Mouse (Mus musculus) forebrain, postnatal 0 days (tissue): ENCODE measurements at regions not wholly inside any gene's neighbourhood (a gene's known extent, or its start where the extent isn't known, plus 50 kb on each side); places are given as distances from the start of the nearest gene placed in this dataset.

Experiments used
- ATAC-seq: fragments of 200-750 bp; cut with Nextera tagmentation; 2 replicates; pipeline ENCODE4 v1.8.0; 2017; ENCODE audit warnings: mild to moderate bottlenecking, moderate library complexity
- DNase-seq: peaks from one replicate; pipeline ENCODE4 v3.0.0-alpha.2; 2015
- H3K27ac ChIP-seq: fragments of 300-500 bp; sonication (generic); 2 replicates; pipeline ENCODE4 v1.5.1; 2014; ENCODE audit warnings: low read depth, mild to moderate bottlenecking, antibody characterized with exemption, low read length, moderate library complexity, mixed read lengths
- H3K27me3 ChIP-seq: fragments of 300-500 bp; sonication (generic); 2 replicates; pipeline ENCODE4 v1.6.1; 2014; ENCODE audit warnings: mild to moderate bottlenecking, low read length, mixed read lengths; ENCODE audit not compliant: insufficient read depth
- H3K36me3 ChIP-seq: fragments of 300-500 bp; sonication (generic); 2 replicates; pipeline ENCODE4 v1.6.1; 2014; ENCODE audit warnings: mild to moderate bottlenecking, moderate library complexity; ENCODE audit not compliant: insufficient read depth
- H3K4me1 ChIP-seq: fragments of 300-500 bp; sonication (generic); 2 replicates; pipeline ENCODE4 v1.6.1; 2014; ENCODE audit warnings: antibody characterized with exemption; ENCODE audit not compliant: insufficient read depth
- H3K4me2 ChIP-seq: fragments of 300-500 bp; sonication (generic); 2 replicates; pipeline ENCODE4 v1.6.1; 2014; ENCODE audit warnings: low read depth, mild to moderate bottlenecking, moderate library complexity
- H3K4me3 ChIP-seq: fragments of 300-500 bp; sonication (generic); 2 replicates; pipeline ENCODE4 v1.5.1; 2014; ENCODE audit warnings: low read depth, low read length, mixed read lengths
- H3K9ac ChIP-seq: fragments of 300-500 bp; sonication (generic); 2 replicates; pipeline ENCODE4 v1.6.1; 2014; ENCODE audit warnings: mild to moderate bottlenecking
- H3K9me3 ChIP-seq: fragments of 300-500 bp; sonication (generic); 2 replicates; pipeline ENCODE4 v1.6.1; 2016; ENCODE audit warnings: low read length
- CTCF ChIP-seq: sonication (generic); IDR thresholded peaks from 2 replicates; pipeline ENCODE4 v1.5.1; 2016; ENCODE audit warnings: antibody characterized with exemption, control low read depth, low read depth
- WGBS: fragments of 180-500 bp; shearing (Covaris S2); extraction: QIAGEN DNeasy Blood & Tissue Kit; methylation state at CpG from one replicate; pipeline ENCODE4 v1.1.7; 2014; 5-methylcytosine and 5-hydroxymethylcytosine counted together

DNA sequence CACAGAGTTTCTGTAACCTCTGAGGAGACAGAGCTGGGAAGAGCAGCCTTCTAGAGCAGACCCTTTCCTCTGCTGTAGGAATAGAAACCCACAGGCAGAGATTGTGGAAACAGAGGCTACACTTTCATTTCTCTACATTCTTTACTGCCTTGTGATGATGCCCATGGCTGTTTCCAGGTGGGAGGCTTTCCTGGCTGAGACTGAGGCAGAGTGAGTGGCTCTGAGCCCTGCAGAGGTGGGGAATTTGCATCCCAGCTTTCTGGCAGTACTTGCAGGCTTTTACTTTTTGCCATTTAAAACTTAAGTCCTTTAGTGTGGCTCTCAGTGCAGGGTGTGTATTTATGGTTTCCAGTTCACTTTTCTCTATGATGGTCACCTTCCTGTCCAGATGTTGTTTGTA lies 50.5 kb upstream of the Slc22a23 start:
- no peak overlapping the region for H3K4me2 ChIP-seq
- H3K27me3 ChIP-seq = no peaks in the 10 kb centered on the region
- H3K27ac ChIP-seq = no peak overlapping the region
- no peaks in the 10 kb centered on the region for H3K36me3 ChIP-seq
- no peak for TF ChIP-seq CTCF
- no peak overlapping the region for H3K9ac ChIP-seq
- ATAC-seq (no peak), DNase-seq (no peak)
- no peaks in the 10 kb centered on the region for H3K9me3 ChIP-seq
- no peaks in the 10 kb centered on the region for H3K4me1 ChIP-seq
- no peak overlapping the region for H3K4me3 ChIP-seq

DNA sequence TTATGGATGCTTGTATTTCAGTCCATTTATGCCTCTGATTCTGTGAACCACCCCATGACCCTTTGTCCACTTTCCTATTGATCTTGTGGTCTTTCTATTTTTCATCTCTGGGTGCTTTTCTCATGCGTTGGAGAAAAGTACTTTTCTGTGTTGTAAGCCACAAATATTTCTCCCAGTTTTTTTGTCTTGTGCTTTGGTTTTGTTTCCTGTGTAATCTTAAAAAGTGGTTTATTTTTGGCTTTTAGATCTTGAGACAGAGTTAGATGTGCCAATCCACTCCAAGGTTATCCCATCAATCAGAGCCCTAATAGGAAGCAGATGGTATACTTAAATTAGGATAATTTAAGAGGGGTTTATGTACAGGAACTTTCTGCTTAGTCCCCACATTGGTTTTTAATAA lies 50.0 kb upstream of the Slc22a23 start:
- Histone ChIP-seq H3K27me3 (no peaks in the 10 kb centered on the region), H3K4me3 (no peak overlapping the region), H3K36me3 (no peaks in the 10 kb centered on the region), H3K9me3 (no peaks in the 10 kb centered on the region), H3K4me2 (no peak overlapping the region), H3K27ac (no peak overlapping the region), H3K4me1 (no peaks in the 10 kb centered on the region), H3K9ac (no peak overlapping the region)
- no peak for DNase-seq
- no peak for TF ChIP-seq CTCF
- WGBS = 71% methylated on average over 1 of the region's 1 CpGs
- ATAC-seq = no peak
